Mouse (Mus musculus) gastrocnemius, postnatal 25 days (tissue): Measurements from ENCODE around the gene Ak3. TPM values are rescaled to one million over a fixed set of nuclear protein-coding genes. Genes with fewer than 3 reads are reported as not detected.

ENCODE experiments used
- DNase-seq: peaks from one replicate; pipeline ENCODE4 v3.0.0; 2022
- long read RNA-seq, 2 experiments: library from polyadenylated mRNA; stranded (forward); transcript quantifications; one replicate each; pipeline ENCODE4 v2.0.0; 2021
- total RNA-seq, 2 experiments: library from RNA; stranded (reverse); gene quantifications; 1 replicate in 1 of 2; 2 replicates in 1 of 2; pipeline ENCODE4 v1.2.3; 2021

Gene Ak3
- 10 to 100 TPM; 53.8 to 55.3 TPM for total RNA-seq
- long read RNA-seq, experiment 1, transcript Ak3-201 (5 exons, 2,809 nt), result major isoform, 25 of 47 reads
- long read RNA-seq, experiment 1, partial matches to known transcripts, result 1 of 47 reads
- long read RNA-seq, experiment 1, other reads (novel, unspliced or antisense), result 21 of 47 reads
- long read RNA-seq, experiment 2, transcript Ak3-201 (5 exons, 2,809 nt), result major isoform, 59 of 64 reads
- long read RNA-seq, experiment 2, partial matches to known transcripts, result 0 of 64 reads
- long read RNA-seq, experiment 2, other reads (novel, unspliced or antisense), result 5 of 64 reads

GRCm38 (mm10) chr19:29047334-29048170 lies at the start of gene Ak3:
Ak3 (minus strand) TSS chr19:29047961.
- peak; percentile 82 for DNase-seq

DNA sequence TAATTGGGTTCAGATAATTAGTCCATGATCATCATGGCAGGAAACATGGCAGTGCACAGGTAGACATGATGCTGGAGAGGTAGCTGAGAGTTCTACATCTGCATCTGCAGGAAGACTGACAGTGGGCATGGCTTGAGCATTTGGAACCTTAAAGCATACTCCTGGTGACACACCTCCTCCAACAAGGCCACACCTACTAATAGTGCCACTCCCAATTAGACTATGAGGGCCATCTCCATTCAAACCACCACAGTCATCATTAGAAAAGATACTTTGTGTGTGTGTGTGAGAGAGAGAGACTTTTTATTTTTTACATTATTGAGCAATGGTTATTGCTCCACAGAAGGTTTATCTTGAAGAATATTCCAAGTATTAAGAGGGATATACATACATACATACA lies 44.4 kb upstream of the Ak3 start:
- no peak for DNase-seq

DNA sequence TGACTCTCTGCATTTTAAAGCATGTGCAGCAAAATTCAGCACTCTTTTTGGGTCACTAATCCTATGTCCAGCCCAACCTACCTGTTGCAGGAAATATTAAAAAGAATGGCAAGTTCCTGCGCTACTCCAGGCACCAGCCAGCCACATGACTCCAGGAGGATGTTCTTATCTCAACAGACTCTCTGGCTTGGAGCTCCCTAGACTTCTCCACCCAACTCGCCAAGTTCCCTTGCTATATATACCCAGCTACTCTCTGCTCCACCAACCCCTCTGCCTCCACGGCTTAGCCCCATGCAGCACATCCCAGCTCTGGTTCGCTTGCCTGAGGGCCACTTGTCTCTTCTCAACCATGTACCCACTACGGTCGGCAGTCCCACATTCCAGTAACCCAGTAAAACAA lies 40.9 kb upstream of the Ak3 start:
- no peak for DNase-seq

- DNase-seq, result no peak
Measured at GRCm38 (mm10) chr19:29074802-29075201, 27.0 kb upstream of the Ak3 start.

DNA sequence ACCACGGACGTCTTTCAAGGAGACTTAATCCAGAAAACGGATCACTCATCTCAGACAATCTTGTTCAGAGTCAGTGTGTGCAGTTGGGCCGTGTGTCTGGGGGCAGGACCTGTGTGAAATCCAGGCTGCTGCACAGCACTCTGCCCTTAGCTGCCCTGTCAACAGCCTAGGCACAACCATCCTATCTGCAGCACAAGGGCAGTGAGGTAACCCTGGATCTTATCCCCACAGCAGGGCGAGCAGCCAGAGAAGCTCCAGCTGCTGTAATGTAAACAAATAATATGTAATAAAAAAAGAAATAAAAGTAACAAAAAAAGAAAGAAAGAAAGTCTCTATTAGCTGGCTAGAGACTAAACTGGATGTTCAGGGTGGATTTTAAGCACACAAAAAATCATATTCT lies 21.4 kb upstream of the Ak3 start:
- DNase-seq, result no peak

DNA sequence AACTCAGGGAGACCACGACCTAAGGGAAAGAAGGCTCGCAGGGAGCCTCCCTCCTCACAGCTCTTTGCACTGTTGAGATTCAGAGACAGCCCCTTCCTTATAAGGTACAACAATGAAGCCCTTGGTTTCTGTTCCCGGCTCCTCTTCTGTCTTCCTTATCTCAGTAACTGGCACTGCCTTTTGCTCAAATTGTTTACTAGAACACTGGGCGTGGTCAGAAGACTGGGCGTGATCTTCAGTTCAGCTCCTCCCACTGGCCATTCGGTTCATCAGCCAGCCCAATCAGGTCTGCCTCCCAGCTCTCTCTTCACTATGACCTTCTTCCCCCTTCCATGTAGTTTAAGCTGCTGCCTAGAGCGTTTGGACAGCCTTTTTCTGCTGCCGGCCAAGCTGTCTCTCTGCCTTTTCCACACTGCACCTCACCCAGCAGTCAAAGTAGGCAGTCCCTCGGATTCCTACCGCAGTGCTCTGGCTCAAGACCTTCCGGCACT lies 19.3 kb upstream of the Ak3 start:
- DNase-seq, result peak; percentile 79

GRCm38 (mm10) chr19:29064451-29065102 lies 16.8 kb upstream of the Ak3 start:
- DNase-seq, result peak; percentile 62

GRCm38 (mm10) chr19:29063577-29064363 lies 16.0 kb upstream of the Ak3 start:
- DNase-seq, result peak; percentile 81

DNA sequence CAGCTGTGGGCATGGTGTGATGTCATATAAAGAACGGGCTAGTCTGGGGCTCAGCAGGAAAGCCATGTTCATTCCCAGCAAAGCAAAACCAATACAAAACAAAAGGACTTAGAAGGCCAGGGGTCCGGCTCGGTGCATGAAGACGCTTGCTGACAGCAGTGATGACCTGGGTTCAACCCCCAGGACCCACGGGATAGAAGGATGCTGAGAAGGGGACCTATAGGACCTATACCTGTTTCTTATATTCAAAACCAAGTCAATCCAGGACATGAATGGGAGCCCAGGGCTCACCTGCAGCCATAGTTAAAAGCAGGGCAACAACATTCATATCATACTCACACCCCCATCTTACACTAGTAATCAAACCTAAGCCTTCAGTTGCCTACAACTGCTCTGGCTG lies 15.2 kb upstream of the Ak3 start:
- no peak for DNase-seq

DNA sequence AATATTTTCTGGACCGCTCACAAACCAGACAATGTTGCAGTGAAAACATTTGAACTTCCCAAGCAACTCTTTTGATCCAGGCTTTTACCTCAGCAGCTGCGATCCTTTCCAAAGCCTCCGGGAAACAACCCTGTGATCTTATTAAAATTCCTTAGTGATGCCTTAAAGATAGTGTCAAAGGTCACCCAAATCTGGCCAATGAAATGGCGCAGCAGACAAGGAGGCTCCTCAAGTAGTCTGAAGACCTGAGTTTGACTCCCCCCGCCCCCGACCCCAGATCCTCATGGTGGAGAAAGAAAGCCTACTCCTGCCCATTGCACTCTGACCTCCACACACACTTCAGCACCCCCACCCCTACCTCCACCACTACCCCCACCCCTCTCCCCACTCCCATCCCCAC lies 12.5 kb upstream of the Ak3 start:
- no peak for DNase-seq

- DNase-seq, result no peak
Measured at GRCm38 (mm10) chr19:29059688-29060087, 11.9 kb upstream of the Ak3 start.

DNA sequence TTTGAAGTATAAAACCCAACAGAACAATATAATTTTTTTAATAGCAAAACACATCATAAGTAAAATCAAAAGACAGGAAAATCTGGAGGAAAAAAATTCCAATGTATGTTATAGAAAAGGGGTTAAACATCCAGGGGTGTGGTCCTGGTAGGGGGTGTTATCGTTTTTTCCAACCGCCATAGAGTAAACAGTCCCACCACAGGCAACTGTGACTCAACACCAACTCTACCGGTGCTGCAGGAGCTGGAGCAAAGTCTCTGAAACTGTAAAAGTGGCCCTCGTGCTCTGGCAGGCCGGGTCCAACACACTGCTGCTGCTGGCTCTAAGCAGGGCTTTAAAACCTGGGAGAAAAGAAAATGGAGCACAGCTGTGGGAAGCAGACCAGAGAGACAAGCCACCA lies 11.0 kb upstream of the Ak3 start:
- no peak for DNase-seq

GRCm38 (mm10) chr19:29055469-29055868 lies 7.7 kb upstream of the Ak3 start:
- DNase-seq, result no peak

DNA sequence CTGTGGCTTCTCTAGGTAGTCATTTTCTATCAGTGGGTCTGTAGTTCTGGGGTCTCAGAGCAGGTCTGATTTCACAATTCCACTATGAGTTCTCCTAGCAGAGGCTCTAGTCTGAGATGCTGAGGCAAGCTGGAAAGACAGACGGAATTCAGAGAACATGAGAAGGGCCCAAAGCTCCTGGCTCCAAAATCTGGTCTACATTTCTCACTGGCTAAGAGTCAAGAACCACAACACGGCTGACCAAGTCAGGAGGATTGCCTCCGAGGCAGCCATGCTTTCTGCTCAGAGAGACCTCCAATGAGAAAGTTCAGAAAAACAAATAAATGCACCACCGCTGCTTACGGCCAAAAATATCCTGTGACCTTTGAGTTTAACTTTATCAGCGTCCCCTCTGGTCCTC lies 6.8 kb upstream of the Ak3 start:
- DNase-seq, result peak; percentile 22

DNA sequence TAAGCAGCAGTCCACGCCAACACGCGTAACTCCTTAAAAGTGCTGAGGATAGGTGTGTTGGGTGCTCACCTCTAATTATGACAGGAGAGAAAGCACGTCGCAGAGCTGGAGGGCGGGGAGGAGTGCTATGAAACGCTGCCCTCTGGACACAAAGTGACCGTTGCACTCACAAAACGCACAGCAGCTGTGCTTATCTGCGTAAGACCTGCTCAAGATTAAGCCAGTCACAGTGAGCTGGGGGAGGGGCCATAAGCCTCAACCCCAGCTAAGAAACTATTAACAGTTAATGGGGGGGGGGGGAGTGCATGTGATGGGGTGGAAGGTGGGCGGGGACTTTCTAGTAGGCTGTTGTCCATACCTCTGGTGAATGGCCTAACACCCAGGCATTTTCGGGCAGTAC lies 5.0 kb upstream of the Ak3 start:
- DNase-seq, result no peak

GRCm38 (mm10) chr19:29050186-29050980 lies 2.6 kb upstream of the Ak3 start:
- DNase-seq, result no peak

- DNase-seq, result no peak
Measured at GRCm38 (mm10) chr19:29049401-29050075, 1.8 kb upstream of the Ak3 start.

- no peak for DNase-seq
Measured at GRCm38 (mm10) chr19:29046961-29047333, 814 bp downstream of the Ak3 start.

- no peak for DNase-seq
Measured at GRCm38 (mm10) chr19:29045956-29046650, 1.7 kb downstream of the Ak3 start.

DNA sequence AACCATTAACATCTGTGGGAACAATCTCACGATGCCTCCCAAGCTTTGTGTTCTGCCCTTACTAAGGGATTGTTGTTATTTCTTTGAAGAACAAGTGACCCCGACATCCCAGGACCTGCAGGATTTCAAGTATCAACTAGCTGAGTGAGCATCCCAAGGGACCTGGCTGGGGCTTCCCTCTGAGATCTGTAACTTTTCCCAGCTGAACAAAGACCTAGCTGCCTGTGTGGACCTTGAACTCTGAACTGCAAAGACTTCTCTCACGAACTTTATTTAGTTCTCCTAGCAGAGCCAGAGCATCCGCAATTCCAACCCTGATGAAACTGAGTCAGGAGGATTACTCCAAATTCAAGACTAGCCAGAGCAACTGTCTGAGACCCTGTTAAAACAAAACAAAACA lies 2.4 kb downstream of the Ak3 start:
- no peak for DNase-seq
